Mouse (Mus musculus): ENCODE data around the gene 2310057M21Rik.
"Not testable (repeated sequence)": the region's sequence is repeated elsewhere in the genome, so short reads cannot be mapped to it uniquely, and the experiment has no call there.

Gene 2310057M21Rik

GRCm38 (mm10) chr7:131362615-131363300 lies at the start of gene 2310057M21Rik:
Gene 2310057M21Rik, minus strand, starts transcription at chr7:131362759.
- DNase-seq (ENCODE audit: low spot score in 2 of 2): peak; percentile 93 to 94

- DNase-seq (ENCODE audit: low spot score in 2 of 2): no peak
These were observed 49.3 kb upstream of the 2310057M21Rik start for GRCm38 (mm10) chr7:131411941-131412270.

GRCm38 (mm10) chr7:131411221-131411940 lies 48.8 kb upstream of the 2310057M21Rik start:
- no peak for DNase-seq (ENCODE audit: low spot score in 2 of 2)

- peak; percentile 99 to 100 for DNase-seq (ENCODE audit: low spot score in 2 of 2)
These were observed 48.0 kb upstream of the 2310057M21Rik start, which contains the start of the genes Ikzf5 and Acadsb for GRCm38 (mm10) chr7:131410416-131411058. Gene Ikzf5, minus strand, starts transcription at chr7:131410521. Gene Acadsb, plus strand, starts transcription at chr7:131410601.

- DNase-seq (ENCODE audit: low spot score in 2 of 2): no peak
These were observed 47.4 kb upstream of the 2310057M21Rik start for GRCm38 (mm10) chr7:131409988-131410385.

- DNase-seq (ENCODE audit: low spot score in 2 of 2): peak in 1 of 2 experiments; percentile 17
These were observed 46.9 kb upstream of the 2310057M21Rik start for GRCm38 (mm10) chr7:131409321-131409987.

- not testable (repeated sequence) for DNase-seq (ENCODE audit: low spot score in 2 of 2)
These were observed 29.2 kb upstream of the 2310057M21Rik start for GRCm38 (mm10) chr7:131391761-131392160.

GRCm38 (mm10) chr7:131371880-131372651 lies 9.5 kb upstream of the 2310057M21Rik start:
- DNase-seq (ENCODE audit: low spot score in 2 of 2): no peak

- DNase-seq (ENCODE audit: low spot score in 2 of 2): no peak
These were observed 8.9 kb upstream of the 2310057M21Rik start for GRCm38 (mm10) chr7:131371470-131371860.

GRCm38 (mm10) chr7:131370648-131371469 lies 8.3 kb upstream of the 2310057M21Rik start, which contains the start of gene Pstk:
Gene Pstk, plus strand, starts transcription at chr7:131371141.
- peak; percentile 87 to 92 for DNase-seq (ENCODE audit: low spot score in 2 of 2)

GRCm38 (mm10) chr7:131364131-131364530 lies 1.6 kb upstream of the 2310057M21Rik start:
- no peak for DNase-seq (ENCODE audit: low spot score in 2 of 2)

GRCm38 (mm10) chr7:131362269-131362614 lies 317 bp downstream of the 2310057M21Rik start:
- no peak for DNase-seq (ENCODE audit: low spot score in 2 of 2)

- no peak for DNase-seq (ENCODE audit: low spot score in 2 of 2)
These were observed 6.5 kb downstream of the 2310057M21Rik start for GRCm38 (mm10) chr7:131356105-131356504.

GRCm38 (mm10) chr7:131345856-131346541 lies 16.6 kb downstream of the 2310057M21Rik start:
- no peak for DNase-seq (ENCODE audit: low spot score in 2 of 2)

GRCm38 (mm10) chr7:131337502-131338068 lies 25.0 kb downstream of the 2310057M21Rik start:
- DNase-seq (ENCODE audit: low spot score in 2 of 2): no peak

- DNase-seq (ENCODE audit: low spot score in 2 of 2): no peak
These were observed 29.0 kb downstream of the 2310057M21Rik start, which contains the start of gene Fam24a for GRCm38 (mm10) chr7:131333564-131333963. Gene Fam24a, plus strand, starts transcription at chr7:131333864.

GRCm38 (mm10) chr7:131331688-131332087 lies 30.9 kb downstream of the 2310057M21Rik start:
- DNase-seq (ENCODE audit: low spot score in 2 of 2): no peak

- no peak for DNase-seq (ENCODE audit: low spot score in 2 of 2)
These were observed 33.1 kb downstream of the 2310057M21Rik start, which contains the start of gene Fam24b for GRCm38 (mm10) chr7:131329416-131329815. Gene Fam24b, minus strand, starts transcription at chr7:131329516.

GRCm38 (mm10) chr7:131327054-131327453 lies 35.5 kb downstream of the 2310057M21Rik start:
- DNase-seq (ENCODE audit: low spot score in 2 of 2): no peak

Data from right cerebral cortex, adult 2 months (tissue).